Mouse (Mus musculus) neural tube, embryonic 15.5 days (tissue): ENCODE results near the gene Negr1. TPM values are rescaled to one million over a fixed set of nuclear protein-coding genes. Genes with fewer than 3 reads are reported as not detected.

Experiments used
- ATAC-seq: fragments of 200-750 bp; cut with Nextera tagmentation; 2 replicates; pipeline ENCODE4 v1.8.0; 2017; ENCODE audit warnings: mild to moderate bottlenecking, moderate TSS enrichment, moderate library complexity; ENCODE audit not compliant: low FRiP score
- H3K27ac ChIP-seq: fragments of 300-500 bp; sonication (generic); replicated peaks from 2 replicates; pipeline ENCODE4 v1.5.1; 2015; ENCODE audit warnings: mild to moderate bottlenecking, inconsistent platforms
- H3K27me3 ChIP-seq: fragments of 300-500 bp; sonication (generic); replicated peaks from 2 replicates; pipeline ENCODE4 v1.6.1; 2015; ENCODE audit warnings: inconsistent platforms
- H3K36me3 ChIP-seq: fragments of 300-500 bp; sonication (generic); 2 replicates; pipeline ENCODE4 v1.6.1; 2015; ENCODE audit warnings: inconsistent platforms
- H3K4me1 ChIP-seq: fragments of 300-500 bp; sonication (generic); 2 replicates; pipeline ENCODE4 v1.6.1; 2015; ENCODE audit warnings: inconsistent platforms
- H3K4me2 ChIP-seq: fragments of 300-500 bp; sonication (generic); 2 replicates; pipeline ENCODE4 v1.6.1; 2015; ENCODE audit warnings: inconsistent platforms, mild to moderate bottlenecking, moderate library complexity
- H3K4me3 ChIP-seq: fragments of 300-500 bp; sonication (generic); replicated peaks from 2 replicates; pipeline ENCODE4 v1.5.1; 2015; ENCODE audit warnings: mild to moderate bottlenecking, inconsistent platforms
- H3K9ac ChIP-seq: fragments of 300-500 bp; sonication (generic); replicated peaks from 2 replicates; pipeline ENCODE4 v1.6.1; 2015; ENCODE audit warnings: mild to moderate bottlenecking, inconsistent platforms
- H3K9me3 ChIP-seq: fragments of 300-500 bp; sonication (generic); replicated peaks from 2 replicates; pipeline ENCODE4 v1.6.1; 2016; ENCODE audit warnings: inconsistent platforms
- WGBS: fragments of 180-500 bp; shearing (Covaris S2); methylation state at CpG from one replicate; pipeline ENCODE4 v1.1.7; 2015; ENCODE audit warnings: mixed read lengths; 5-methylcytosine and 5-hydroxymethylcytosine counted together
- polyA plus RNA-seq: library from polyadenylated mRNA; unstranded; fragments of >200 nt; fragmentation: Nextera tagmentation; extraction: Ambion mirVana; gene quantifications from 2 replicates; pipeline ENCODE4 v1.2.1, GENCODE M21; 2015

Negr1 gene
- polyA plus RNA-seq, 1 experiment from 2014 or later = 48.6 TPM

DNA sequence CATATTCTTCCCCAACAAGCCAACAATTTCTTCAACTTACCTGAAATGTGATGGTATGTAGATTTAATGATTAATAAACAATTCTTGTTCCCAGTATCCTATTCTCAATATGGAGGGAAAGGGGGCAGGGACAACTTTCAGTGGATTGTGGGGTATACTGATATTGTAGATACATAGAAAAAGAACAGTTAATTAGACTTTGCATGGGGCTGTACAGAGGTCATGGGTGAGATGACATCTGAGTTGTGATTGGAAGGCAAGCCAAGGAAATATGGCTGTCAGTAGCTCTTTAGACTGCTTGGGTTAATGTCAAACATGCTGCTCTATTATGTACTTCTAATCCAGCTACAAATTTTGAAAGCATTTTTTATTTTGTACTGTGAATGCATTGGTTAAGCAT, 535.9 kb downstream of the Negr1 start:
- Histone ChIP-seq H3K9ac (no peak overlapping the region), H3K27me3 (no peaks in the 10 kb centered on the region), H3K4me1 (peaks cover 3% of the 10 kb centered on the region; the same call in 1 of the 2 replicates), H3K36me3 (no peaks in the 10 kb centered on the region), H3K9me3 (no peaks in the 10 kb centered on the region), H3K27ac (no peak overlapping the region), H3K4me3 (no peak overlapping the region), H3K4me2 (no peak overlapping the region)
- ATAC-seq = no peak

- Histone ChIP-seq H3K27me3 (no peaks in the 10 kb centered on the region), H3K4me3 (no peak overlapping the region), H3K27ac (no peak overlapping the region), H3K9me3 (no peaks in the 10 kb centered on the region), H3K4me2 (no peak overlapping the region), H3K9ac (no peak overlapping the region), H3K4me1 (peaks cover 3% of the 10 kb centered on the region; the same call in 1 of the 2 replicates), H3K36me3 (no peaks in the 10 kb centered on the region)
- ATAC-seq = no peak
- 54% methylated on average over 6 of the region's 6 CpGs for WGBS
Measured at GRCm38 (mm10) chr3:157098417-157098816, 536.8 kb downstream of the Negr1 start.

- Histone ChIP-seq H3K27me3 (no peaks in the 10 kb centered on the region), H3K9me3 (no peaks in the 10 kb centered on the region), H3K4me1 (no peaks in the 10 kb centered on the region), H3K9ac (no peak overlapping the region), H3K27ac (no peak overlapping the region; the same call in 1 of the 2 replicates), H3K4me3 (no peak overlapping the region), H3K36me3 (no peaks in the 10 kb centered on the region), H3K4me2 (no peak overlapping the region)
- ATAC-seq = no peak
- 79% methylated on average over 3 of the region's 3 CpGs for WGBS
Measured at GRCm38 (mm10) chr3:157104866-157105579, 543.4 kb downstream of the Negr1 start.

DNA sequence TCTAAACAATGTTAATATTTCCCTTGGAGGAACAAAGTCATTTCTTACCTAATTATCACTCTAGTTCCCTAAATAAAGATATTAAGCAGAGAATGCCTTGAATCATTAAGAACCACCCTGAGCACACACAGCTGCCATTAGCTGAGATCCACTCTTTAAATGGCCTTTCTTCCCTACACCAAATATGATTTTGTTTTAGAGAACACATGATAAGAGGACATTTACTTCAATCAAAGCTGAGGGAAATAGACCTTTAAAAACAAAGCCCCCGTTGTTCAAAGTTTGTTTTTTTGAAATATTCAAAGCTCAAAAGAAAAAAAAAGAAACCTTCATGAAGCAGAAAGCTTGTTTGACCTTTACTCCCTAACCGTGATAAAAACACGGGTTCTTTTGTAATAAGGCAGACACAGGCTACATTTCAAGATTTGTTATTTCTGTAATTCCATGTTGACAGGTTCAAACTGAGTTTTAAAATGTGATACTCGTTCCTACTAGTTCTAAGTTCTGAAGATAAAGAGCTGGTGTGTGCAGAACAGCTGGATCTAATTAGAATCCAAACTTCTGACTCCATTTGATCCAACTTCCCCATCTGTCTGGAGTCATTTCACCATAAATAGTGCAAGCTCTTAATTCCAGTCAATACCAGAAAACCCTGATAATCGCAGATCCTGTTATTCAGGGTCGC, 544.1 kb downstream of the Negr1 start:
- Histone ChIP-seq H3K27ac (no peak overlapping the region), H3K27me3 (no peaks in the 10 kb centered on the region), H3K9ac (no peak overlapping the region), H3K4me2 (no peak overlapping the region), H3K4me3 (no peak overlapping the region), H3K36me3 (no peaks in the 10 kb centered on the region), H3K9me3 (no peaks in the 10 kb centered on the region), H3K4me1 (no peaks in the 10 kb centered on the region)
- 76% methylated on average over 6 of the region's 6 CpGs for WGBS
- ATAC-seq = no peak

GRCm38 (mm10) chr3:157108156-157108555, 546.6 kb downstream of the Negr1 start:
- no peaks in the 10 kb centered on the region for H3K4me1 ChIP-seq
- ATAC-seq = no peak
- no peak overlapping the region for H3K4me2 ChIP-seq
- no peak overlapping the region for H3K4me3 ChIP-seq
- no peaks in the 10 kb centered on the region for H3K27me3 ChIP-seq
- no peak overlapping the region for H3K9ac ChIP-seq
- no peaks in the 10 kb centered on the region for H3K36me3 ChIP-seq
- no peaks in the 10 kb centered on the region for H3K9me3 ChIP-seq
- H3K27ac ChIP-seq = no peak overlapping the region
- 85% methylated on average over 2 of the region's 2 CpGs for WGBS

GRCm38 (mm10) chr3:157109308-157109707, 547.7 kb downstream of the Negr1 start:
- H3K27ac ChIP-seq = no peak overlapping the region
- H3K36me3 ChIP-seq = no peaks in the 10 kb centered on the region
- no peaks in the 10 kb centered on the region for H3K9me3 ChIP-seq
- no peaks in the 10 kb centered on the region for H3K4me1 ChIP-seq
- no peak overlapping the region for H3K9ac ChIP-seq
- no peak overlapping the region for H3K4me3 ChIP-seq
- no peak overlapping the region for H3K4me2 ChIP-seq
- H3K27me3 ChIP-seq = no peaks in the 10 kb centered on the region
- ATAC-seq = peak; percentile 61; the same call in 1 of the 2 replicates

DNA sequence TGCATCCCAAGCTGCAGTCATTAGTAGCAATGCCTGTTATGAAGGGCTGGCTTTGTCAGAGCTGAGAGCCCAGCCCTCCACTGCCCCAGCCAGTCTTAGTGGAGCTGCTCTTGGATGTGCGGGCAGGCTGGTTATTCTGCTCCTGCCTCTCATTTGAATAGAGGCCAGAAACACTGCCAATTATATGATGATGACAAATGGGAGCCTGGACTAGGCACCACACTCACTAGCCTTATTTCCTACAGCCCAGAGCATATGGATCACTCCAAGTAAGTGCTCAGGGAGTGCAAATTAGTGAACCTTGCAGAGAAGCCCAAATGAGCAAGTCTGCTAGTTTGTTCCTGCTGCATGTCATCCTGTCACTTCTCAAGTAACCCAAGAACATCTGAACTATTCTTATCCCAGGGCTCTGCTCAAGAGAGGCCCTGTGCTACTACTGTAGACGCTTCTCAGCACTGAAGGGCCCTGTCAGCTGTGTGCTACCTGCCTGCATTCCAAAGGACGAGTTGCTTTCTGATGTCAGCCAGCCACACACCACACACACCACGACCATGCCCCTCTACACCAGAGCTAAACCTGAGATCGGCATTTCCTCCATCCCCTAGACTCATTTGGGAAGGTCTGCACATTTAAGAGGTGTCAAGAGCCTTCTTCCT, 553.6 kb downstream of the Negr1 start:
- WGBS = 60% methylated on average over 5 of the region's 5 CpGs

DNA sequence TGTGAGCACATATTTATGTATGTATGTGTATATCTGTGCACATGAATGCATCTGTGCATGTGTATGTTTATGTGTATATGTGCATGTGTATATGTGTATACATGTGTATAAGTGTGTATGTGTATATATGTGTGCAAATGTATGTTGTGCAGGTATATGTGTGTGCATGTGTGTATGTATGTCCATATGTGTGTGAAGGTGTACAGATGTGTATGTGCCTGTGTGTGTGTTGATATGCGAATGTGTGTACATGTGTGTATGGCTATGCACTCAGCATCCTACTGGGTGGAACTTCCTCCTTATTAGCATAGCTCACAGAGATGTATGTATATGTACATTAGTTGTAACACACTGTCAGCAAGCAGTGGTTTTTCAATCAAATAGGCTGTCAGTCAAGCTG, 554.4 kb downstream of the Negr1 start:
- Histone ChIP-seq H3K27me3 (no peaks in the 10 kb centered on the region), H3K9me3 (no peaks in the 10 kb centered on the region), H3K27ac (no peak overlapping the region), H3K4me3 (no peak overlapping the region), H3K4me1 (peaks cover 8% of the 10 kb centered on the region; the same call in 1 of the 2 replicates), H3K36me3 (no peaks in the 10 kb centered on the region), H3K4me2 (no peak overlapping the region), H3K9ac (no peak overlapping the region)
- WGBS = 97% methylated on average over 1 of the region's 1 CpGs
- no peak for ATAC-seq

More for the DNA sequence above, 553.6 kb downstream of the Negr1 start:
- Histone ChIP-seq H3K4me1 (peaks cover 8% of the 10 kb centered on the region; the same call in 1 of the 2 replicates), H3K36me3 (no peaks in the 10 kb centered on the region), H3K4me2 (no peak overlapping the region), H3K9me3 (no peaks in the 10 kb centered on the region), H3K27me3 (no peaks in the 10 kb centered on the region), H3K4me3 (no peak overlapping the region), H3K27ac (peak overlapping the region; percentile 45; the same call in 1 of the 2 replicates), H3K9ac (no peak overlapping the region)
- 0 out of 2 replicates have a peak, but pooled peaks have one; percentile 61 for ATAC-seq

DNA sequence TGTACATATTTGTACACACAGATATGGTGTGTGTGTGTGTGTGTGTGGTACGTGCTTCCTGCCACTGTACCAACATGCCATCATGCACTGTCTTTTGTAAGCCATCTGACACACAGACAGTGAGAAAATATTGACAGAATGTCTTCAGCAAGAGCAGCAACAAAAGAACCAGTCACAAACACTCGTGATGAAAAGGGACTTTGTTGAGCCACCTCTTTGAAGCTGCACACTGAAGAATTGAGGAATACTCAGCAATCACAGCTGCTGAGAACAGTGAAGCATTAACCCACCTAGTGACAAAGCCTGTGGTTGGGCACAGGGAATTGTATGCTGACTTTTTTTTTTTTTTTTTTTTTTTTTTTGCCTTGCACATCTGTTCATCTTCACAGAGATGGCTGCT, 558.3 kb downstream of the Negr1 start:
- H3K9ac ChIP-seq = no peak overlapping the region
- H3K27ac ChIP-seq = no peak overlapping the region
- no peaks in the 10 kb centered on the region for H3K36me3 ChIP-seq
- no peak for ATAC-seq
- no peaks in the 10 kb centered on the region for H3K9me3 ChIP-seq
- 45% methylated on average over 2 of the region's 2 CpGs for whole genome bisulfite sequencing
- H3K4me3 ChIP-seq = no peak overlapping the region
- H3K4me2 ChIP-seq = no peak overlapping the region
- H3K4me1 ChIP-seq = peaks cover 6% of the 10 kb centered on the region; the same call in 1 of the 2 replicates
- H3K27me3 ChIP-seq = no peaks in the 10 kb centered on the region

DNA sequence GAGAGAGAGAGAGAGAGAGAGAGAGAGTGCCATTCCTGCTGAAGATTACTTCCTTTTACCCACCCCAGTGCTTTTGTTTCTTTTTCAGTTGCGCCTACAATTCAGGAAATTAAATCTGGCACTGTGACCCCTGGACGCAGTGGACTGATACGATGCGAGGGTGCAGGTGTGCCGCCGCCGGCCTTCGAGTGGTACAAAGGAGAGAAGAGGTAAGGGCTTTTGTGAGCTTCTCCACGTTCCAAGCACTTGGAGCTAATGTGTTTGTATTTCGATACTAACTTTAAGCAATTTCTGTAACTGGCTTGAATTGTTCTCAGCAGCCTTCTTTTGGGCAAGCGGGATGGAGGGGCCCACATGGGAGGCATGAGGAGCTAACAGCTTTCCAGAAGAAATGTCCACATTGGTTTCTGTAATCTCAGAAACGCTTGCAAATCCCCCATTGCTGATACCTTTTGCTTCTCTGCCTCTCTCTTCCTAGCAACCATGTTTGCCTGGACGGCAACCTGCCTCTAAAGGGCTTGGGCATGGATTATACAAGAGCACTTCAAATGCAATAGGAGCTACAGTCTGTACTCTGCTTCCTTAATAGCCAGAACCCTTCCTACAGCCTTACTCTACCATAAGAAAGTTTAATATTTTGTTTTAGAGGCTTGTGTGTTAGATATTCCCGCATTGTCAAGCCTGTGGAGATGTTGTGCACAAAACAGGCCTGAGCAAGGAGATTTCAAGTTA, 584.7 kb downstream of the Negr1 start:
- H3K4me1 ChIP-seq = no peaks in the 10 kb centered on the region
- H3K4me3 ChIP-seq = no peak overlapping the region
- H3K4me2 ChIP-seq = no peak overlapping the region
- WGBS = 88% methylated on average over 14 of the region's 14 CpGs
- H3K27me3 ChIP-seq = no peaks in the 10 kb centered on the region
- H3K27ac ChIP-seq = no peak overlapping the region
- H3K36me3 ChIP-seq = no peaks in the 10 kb centered on the region
- no peaks in the 10 kb centered on the region for H3K9me3 ChIP-seq
- H3K9ac ChIP-seq = no peak overlapping the region
- ATAC-seq = no peak

DNA sequence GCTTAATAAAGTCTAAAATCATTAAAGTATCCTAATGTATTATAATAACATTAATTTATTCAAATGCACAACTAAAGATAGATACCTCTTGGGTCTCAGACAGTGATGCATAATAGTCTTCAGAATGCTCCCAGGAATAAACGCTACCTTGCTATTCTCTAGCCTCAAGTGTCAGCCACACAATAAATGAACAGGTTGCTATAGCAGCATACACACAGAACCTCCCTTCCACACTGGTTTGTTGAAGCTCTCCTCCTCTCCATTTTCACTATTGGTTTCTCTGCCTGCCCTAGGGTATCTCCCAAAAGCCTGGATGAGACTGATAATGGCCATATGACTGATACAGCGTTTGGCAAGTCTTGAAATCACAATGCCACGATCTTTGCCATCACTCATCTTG, 593.3 kb downstream of the Negr1 start:
- Histone ChIP-seq H3K4me3 (no peak overlapping the region), H3K4me1 (peaks cover 3% of the 10 kb centered on the region; the same call in 1 of the 2 replicates), H3K36me3 (no peaks in the 10 kb centered on the region), H3K9ac (no peak overlapping the region), H3K9me3 (no peaks in the 10 kb centered on the region), H3K27me3 (no peaks in the 10 kb centered on the region), H3K27ac (no peak overlapping the region), H3K4me2 (no peak overlapping the region)
- ATAC-seq = no peak
- 78% methylated on average over 3 of the region's 3 CpGs for WGBS
